Mouse (Mus musculus) liver, adult 2 months (tissue): Measurements from ENCODE around the gene Olfr506.
"Not testable (repeated sequence)": the region's sequence is repeated elsewhere in the genome, so short reads cannot be mapped to it uniquely, and the experiment has no call there.

ENCODE experiments used
- CTCF ChIP-seq: fragments of 200-500 bp; IDR thresholded peaks from 2 replicates; pipeline ENCODE4 v1.5.1; 2011; ENCODE audit warnings: low read depth, low read length, control low read depth
- POLR2A ChIP-seq: fragments of 200-500 bp; IDR thresholded peaks from 2 replicates; pipeline ENCODE4 v1.6.1; 2011; ENCODE audit warnings: low read length, control low read depth; ENCODE audit not compliant: insufficient read depth; ENCODE audit errors: extremely low read depth

DNA sequence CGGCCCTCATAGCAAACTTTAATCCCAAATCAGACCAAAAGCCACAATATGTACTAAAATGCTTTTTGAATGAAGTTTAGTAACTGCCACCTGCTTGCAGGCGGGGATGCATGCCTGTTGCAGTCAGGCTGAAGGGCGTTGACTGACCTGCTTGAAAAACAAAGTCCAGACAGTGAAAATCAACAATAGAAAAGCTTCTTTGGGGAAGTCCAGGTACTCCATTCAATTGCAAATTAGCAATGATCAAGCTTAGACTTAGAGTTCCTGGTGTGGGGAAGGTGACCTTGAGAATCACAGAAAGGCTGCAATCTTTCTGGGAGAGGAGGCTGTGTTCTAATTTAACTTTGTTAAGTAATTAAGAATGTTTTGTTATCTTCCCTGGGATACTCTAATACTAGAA is 8.7 kb upstream of the Olfr506 start:
- TF ChIP-seq CTCF, POLR2A: not testable (repeated sequence)
